Mouse (Mus musculus): ENCODE results near the gene Uck1. TPM values are rescaled to one million over a fixed set of nuclear protein-coding genes. Genes with fewer than 3 reads are reported as not detected.

Uck1 gene
- total and polyA plus RNA-seq, 3 experiments = 60.6 to 73.7 TPM; not detected in 1

GRCm38 (mm10) chr2:32287923-32288367 is 28.0 kb upstream of the Uck1 start, which contains the start of gene Swi5:
TSS of gene Swi5 (minus strand) at chr2:32288075.
- TF ChIP-seq E2F4 (IDR thresholded peaks at IDR 0.05; ENCODE audit: borderline replicate concordance, low read depth, low read length) = no peak
- no peak for TF ChIP-seq CHD2 (IDR thresholded peaks at IDR 0.05; ENCODE audit: low read length)
- TF ChIP-seq MYC (IDR thresholded peaks at IDR 0.05; ENCODE audit: low read depth, low read length) = peak; percentile 75; the same call in 1 of the 2 replicates
- peak in 1 of 2 experiments; percentile 97; a peak in 3 of 4 replicates for TF ChIP-seq POLR2A (IDR thresholded peaks at IDR 0.05; ENCODE audit: control insufficient read depth in 1 of 2, insufficient read depth in 1 of 2, low read depth in 1 of 2, low read length in 2 of 2, poor library complexity in 1 of 2)
- TF ChIP-seq MAFK (IDR thresholded peaks at IDR 0.05; ENCODE audit: borderline replicate concordance, low read depth, low read length) = no peak
- peak; percentile 85 for TF ChIP-seq HCFC1 (IDR thresholded peaks at IDR 0.05; ENCODE audit: low read depth, low read length)
- TF ChIP-seq ETS1 (IDR thresholded peaks at IDR 0.05; ENCODE audit: low read depth, low read length) = no peak
- TF ChIP-seq MYB (IDR thresholded peaks at IDR 0.05; ENCODE audit: low read depth, low read length) = peak; percentile 86
- no peak for TF ChIP-seq MEF2A (IDR thresholded peaks at IDR 0.05; ENCODE audit: extremely low read depth, insufficient replicate concordance, low read depth, low read length, poor library complexity, severe bottlenecking)
- peak; percentile 62; the same call in 1 of the 2 replicates for TF ChIP-seq KAT2A (conservative IDR thresholded peaks at IDR 0.05; ENCODE audit: low read depth, low read length)
- peak; percentile 85 for TF ChIP-seq NRF1 (IDR thresholded peaks at IDR 0.05; ENCODE audit: insufficient read depth, low read depth, low read length, poor library complexity, severe bottlenecking)
- TF ChIP-seq USF2 (IDR thresholded peaks at IDR 0.05; ENCODE audit: borderline replicate concordance in 1 of 2, insufficient read depth in 1 of 2, low read depth in 1 of 2, low read length in 2 of 2) = peak in 1 of 2 experiments; percentile 69; a peak in 2 of 4 replicates
- peak; percentile 87 for TF ChIP-seq TBP (IDR thresholded peaks at IDR 0.05; ENCODE audit: low read depth, low read length)
- peak; percentile 83 for TF ChIP-seq MAX (IDR thresholded peaks at IDR 0.05; ENCODE audit: low read length)
- TF ChIP-seq MXI1 (IDR thresholded peaks at IDR 0.05; ENCODE audit: low read depth, low read length) = peak; percentile 52; the same call in 1 of the 2 replicates
- peak; percentile 93 for TF ChIP-seq NELFE (IDR thresholded peaks at IDR 0.05; ENCODE audit: low read depth, low read length)
- peak; percentile 94 for TF ChIP-seq MAZ (IDR thresholded peaks at IDR 0.05; ENCODE audit: low read depth, low read length)
- peak; percentile 86; the same call in 1 of the 2 replicates for TF ChIP-seq POLR2AphosphoS2 (IDR thresholded peaks at IDR 0.05; ENCODE audit: low read length)
- TF ChIP-seq ZMIZ1 (IDR thresholded peaks at IDR 0.05; ENCODE audit: low read depth, low read length) = peak; percentile 74; the same call in 1 of the 2 replicates
- peak; percentile 84 for TF ChIP-seq ELF1 (IDR thresholded peaks at IDR 0.05; ENCODE audit: low read depth, low read length)
- TF ChIP-seq RAD21 (IDR thresholded peaks at IDR 0.05; ENCODE audit: low read depth, low read length) = no peak
- TF ChIP-seq GABPA (IDR thresholded peaks at IDR 0.05; ENCODE audit: low read depth, low read length) = no peak
- TF ChIP-seq TCF12 (IDR thresholded peaks at IDR 0.05; ENCODE audit: low read depth, low read length) = peak; percentile 25; the same call in 1 of the 2 replicates
- peak; percentile 94 for TF ChIP-seq USF1 (IDR thresholded peaks at IDR 0.05; ENCODE audit: low read depth, low read length)
- H3K27ac ChIP-seq (ENCODE audit: control insufficient read depth, low read depth, low read length) = peak within 1 kb of the TSS; percentile 77
- peak within 1 kb of the TSS; percentile 94 for H3K9ac ChIP-seq (ENCODE audit: control insufficient read depth, low read depth, low read length, poor library complexity, severe bottlenecking)
- DNase-seq (ENCODE audit: low read depth, low spot score) = peak; percentile 100
- no peaks in the 10 kb centered on the region for H3K27me3 ChIP-seq (ENCODE audit: control insufficient read depth in 1 of 2, insufficient read depth in 2 of 2, low read length in 2 of 2)
- H3K79me2 ChIP-seq (ENCODE audit: control insufficient read depth, insufficient read depth, low read length, poor library complexity) = peaks cover 36% of the 10 kb centered on the region
- H3K36me3 ChIP-seq (ENCODE audit: control insufficient read depth in 1 of 2, insufficient read depth in 2 of 2, low read length in 2 of 2) = peaks cover 3 to 19% of the 10 kb centered on the region in 2 experiments
- H3K4me3 ChIP-seq (ENCODE audit: control insufficient read depth in 1 of 2, insufficient read depth in 1 of 2, low read depth in 2 of 2, low read length in 2 of 2) = peak within 1 kb of the TSS; percentile 95 to 96
- no peaks in the 10 kb centered on the region for H3K9me3 ChIP-seq (replicated peaks; ENCODE audit: insufficient read depth, low read length)
- H3K4me1 ChIP-seq (ENCODE audit: control insufficient read depth in 1 of 2, insufficient read depth in 2 of 2, low read length in 2 of 2) = peaks cover 3 to 12% of the 10 kb centered on the region in 2 experiments
